In genomic region chr10:115125027-115125426, GRCm38 (mm10) we compare ENCODE assay signal across 28 mouse cellular contexts. TPM values are rescaled to one million over a fixed set of nuclear protein-coding genes. Genes with fewer than 3 reads are reported as not detected.
DNase-seq lines count a peak whose midpoint lies in the region; ATAC-seq and TF ChIP-seq lines count a peak whose summit lies in the region.
"Had no signal": no experiment of that assay in that cellular context is flagged by ENCODE, and none has a peak within 500 bp of the region (broad histone marks: within the 10 kb centered on the region; RNA-seq: fewer than 3 reads in every experiment).

No protein-coding gene starts in this region.

- 40% methylated on average over 5 of the region's 5 CpGs for WGBS in forebrain, embryonic 13.5 days
- WGBS in forebrain, postnatal 0 days: 46% methylated on average over 5 of the region's 5 CpGs
- WGBS in hindbrain, embryonic 14.5 days: 74% methylated on average over 5 of the region's 5 CpGs
- WGBS in hindbrain, embryonic 16.5 days: 71% methylated on average over 5 of the region's 5 CpGs
- WGBS in midbrain, embryonic 13.5 days: 53% methylated on average over 5 of the region's 5 CpGs
- WGBS in midbrain, embryonic 14.5 days: 68% methylated on average over 5 of the region's 5 CpGs
- WGBS in neural tube, embryonic 14.5 days: 44% methylated on average over 5 of the region's 5 CpGs
- WGBS in neural tube, embryonic 15.5 days: 58% methylated on average over 5 of the region's 5 CpGs

- no peak overlapping the region for H3K4me3 ChIP-seq in forebrain, embryonic 13.5 days
- H3K4me3 ChIP-seq in forebrain, postnatal 0 days (ENCODE audit: low read depth, low read length): no peak overlapping the region
- H3K4me3 ChIP-seq in hindbrain, embryonic 14.5 days (replicated peaks; ENCODE audit: low read length): no peak overlapping the region
- H3K4me3 ChIP-seq in hindbrain, embryonic 16.5 days (ENCODE audit: low read length): no peak overlapping the region
- H3K4me3 ChIP-seq in midbrain, embryonic 13.5 days (replicated peaks): no peak overlapping the region
- no peak overlapping the region for H3K4me3 ChIP-seq in midbrain, embryonic 14.5 days (replicated peaks; ENCODE audit: low read depth, low read length)
- no peak overlapping the region for H3K4me3 ChIP-seq in neural tube, embryonic 14.5 days (ENCODE audit: low read depth, low read length)
- H3K4me3 ChIP-seq in neural tube, embryonic 15.5 days (replicated peaks): no peak overlapping the region
- H3K4me3 ChIP-seq: embryonic facial prominence, embryonic 12.5 days; embryonic facial prominence, embryonic 15.5 days; gastrocnemius, adult 2 months; heart, embryonic 13.5 days; hindbrain, embryonic 15.5 days; intestine, embryonic 15.5 days had no signal

- peaks cover 16% of the 10 kb centered on the region for H3K4me1 ChIP-seq in forebrain, embryonic 13.5 days
- no peaks in the 10 kb centered on the region; the same call in 1 of the 2 replicates for H3K4me1 ChIP-seq in forebrain, postnatal 0 days (ENCODE audit: insufficient read depth)
- no peaks in the 10 kb centered on the region for H3K4me1 ChIP-seq in hindbrain, embryonic 14.5 days (replicated peaks; ENCODE audit: control insufficient read depth, insufficient read depth, low read length)
- no peaks in the 10 kb centered on the region for H3K4me1 ChIP-seq in hindbrain, embryonic 16.5 days (ENCODE audit: control insufficient read depth, insufficient read depth, low read depth, low read length)
- peaks cover 18% of the 10 kb centered on the region for H3K4me1 ChIP-seq in midbrain, embryonic 13.5 days (replicated peaks)
- H3K4me1 ChIP-seq in midbrain, embryonic 14.5 days (ENCODE audit: control insufficient read depth, insufficient read depth, low read length): peaks cover 8% of the 10 kb centered on the region
- H3K4me1 ChIP-seq in neural tube, embryonic 14.5 days (ENCODE audit: control insufficient read depth, insufficient read depth, low read length): peaks cover 5% of the 10 kb centered on the region; the same call in 1 of the 2 replicates
- peaks cover 8% of the 10 kb centered on the region; the same call in 1 of the 2 replicates for H3K4me1 ChIP-seq in neural tube, embryonic 15.5 days
- H3K4me1 ChIP-seq: embryonic facial prominence, embryonic 15.5 days had no signal

- no peak for TF ChIP-seq CTCF in forebrain, postnatal 0 days (IDR thresholded peaks at IDR 0.05; ENCODE audit: low read depth)

- no peaks in the 10 kb centered on the region for H3K36me3 ChIP-seq in forebrain, embryonic 13.5 days (ENCODE audit: poor library complexity, severe bottlenecking)
- H3K36me3 ChIP-seq in forebrain, postnatal 0 days (ENCODE audit: insufficient read depth): no peaks in the 10 kb centered on the region
- H3K36me3 ChIP-seq in hindbrain, embryonic 14.5 days (replicated peaks; ENCODE audit: control insufficient read depth, insufficient read depth): no peaks in the 10 kb centered on the region
- no peaks in the 10 kb centered on the region for H3K36me3 ChIP-seq in hindbrain, embryonic 16.5 days (ENCODE audit: control insufficient read depth, insufficient read depth, low read length)
- no peaks in the 10 kb centered on the region for H3K36me3 ChIP-seq in midbrain, embryonic 13.5 days
- no peaks in the 10 kb centered on the region for H3K36me3 ChIP-seq in midbrain, embryonic 14.5 days (ENCODE audit: control insufficient read depth, insufficient read depth, low read length)
- H3K36me3 ChIP-seq in neural tube, embryonic 14.5 days (ENCODE audit: control insufficient read depth, insufficient read depth, low read length): no peaks in the 10 kb centered on the region
- no peaks in the 10 kb centered on the region for H3K36me3 ChIP-seq in neural tube, embryonic 15.5 days
- H3K36me3 ChIP-seq: embryonic facial prominence, embryonic 12.5 days; embryonic facial prominence, embryonic 15.5 days; G1E; heart, embryonic 13.5 days; hindbrain, embryonic 15.5 days; intestine, embryonic 15.5 days had no signal

- H3K27me3 ChIP-seq in forebrain, embryonic 13.5 days: no peaks in the 10 kb centered on the region
- H3K27me3 ChIP-seq in forebrain, postnatal 0 days (ENCODE audit: insufficient read depth, low read length): no peaks in the 10 kb centered on the region
- no peaks in the 10 kb centered on the region for H3K27me3 ChIP-seq in hindbrain, embryonic 14.5 days (ENCODE audit: control insufficient read depth, insufficient read depth, low read length)
- no peaks in the 10 kb centered on the region for H3K27me3 ChIP-seq in hindbrain, embryonic 16.5 days (replicated peaks; ENCODE audit: control insufficient read depth, insufficient read depth, low read length)
- H3K27me3 ChIP-seq in midbrain, embryonic 13.5 days: no peaks in the 10 kb centered on the region
- no peaks in the 10 kb centered on the region for H3K27me3 ChIP-seq in midbrain, embryonic 14.5 days (ENCODE audit: control insufficient read depth, insufficient read depth, low read length)
- H3K27me3 ChIP-seq in neural tube, embryonic 14.5 days (ENCODE audit: control insufficient read depth, insufficient read depth, low read length): no peaks in the 10 kb centered on the region
- no peaks in the 10 kb centered on the region for H3K27me3 ChIP-seq in neural tube, embryonic 15.5 days (replicated peaks)
- H3K27me3 ChIP-seq: CH12.LX; embryonic facial prominence, embryonic 12.5 days; embryonic facial prominence, embryonic 15.5 days; heart, embryonic 13.5 days; hindbrain, embryonic 15.5 days; intestine, embryonic 15.5 days had no signal

- peak overlapping the region; percentile 6; the same call in 1 of the 2 replicates for H3K4me2 ChIP-seq in forebrain, embryonic 13.5 days
- no peak overlapping the region for H3K4me2 ChIP-seq in forebrain, postnatal 0 days (ENCODE audit: low read depth)
- no peak overlapping the region for H3K4me2 ChIP-seq in hindbrain, embryonic 14.5 days (replicated peaks)
- no peak overlapping the region for H3K4me2 ChIP-seq in hindbrain, embryonic 16.5 days (ENCODE audit: low read length)
- H3K4me2 ChIP-seq in midbrain, embryonic 13.5 days (replicated peaks): no peak overlapping the region
- no peak overlapping the region for H3K4me2 ChIP-seq in midbrain, embryonic 14.5 days (ENCODE audit: low read length)
- no peak overlapping the region for H3K4me2 ChIP-seq in neural tube, embryonic 14.5 days (ENCODE audit: low read depth, low read length)
- H3K4me2 ChIP-seq in neural tube, embryonic 15.5 days: no peak overlapping the region
- H3K4me2 ChIP-seq: embryonic facial prominence, embryonic 12.5 days; embryonic facial prominence, embryonic 15.5 days; hindbrain, embryonic 15.5 days; intestine, embryonic 15.5 days had no signal

- ATAC-seq in forebrain, embryonic 13.5 days: peak; percentile 54; the same call in 1 of the 2 replicates
- ATAC-seq in forebrain, postnatal 0 days: no peak
- ATAC-seq in hindbrain, embryonic 14.5 days (ENCODE audit: low FRiP score): peak; percentile 17; the same call in 1 of the 2 replicates
- no peak for ATAC-seq in hindbrain, embryonic 16.5 days
- ATAC-seq in midbrain, embryonic 13.5 days: peak; percentile 44; the same call in 1 of the 2 replicates
- ATAC-seq in midbrain, embryonic 14.5 days (ENCODE audit: low FRiP score, low TSS enrichment): no peak
- 0 out of 2 replicates have a peak, but pooled peaks have one; percentile 21 for ATAC-seq in neural tube, embryonic 14.5 days (ENCODE audit: low read depth)
- ATAC-seq in neural tube, embryonic 15.5 days (ENCODE audit: low FRiP score): no peak
- ATAC-seq: intestine, embryonic 15.5 days had no signal

- no peaks in the 10 kb centered on the region for H3K9me3 ChIP-seq in forebrain, embryonic 13.5 days (replicated peaks)
- H3K9me3 ChIP-seq in forebrain, postnatal 0 days (ENCODE audit: low read length): no peaks in the 10 kb centered on the region
- no peaks in the 10 kb centered on the region for H3K9me3 ChIP-seq in hindbrain, embryonic 14.5 days (ENCODE audit: control insufficient read depth, low read length)
- H3K9me3 ChIP-seq in hindbrain, embryonic 16.5 days (ENCODE audit: control insufficient read depth, low read length): no peaks in the 10 kb centered on the region
- no peaks in the 10 kb centered on the region for H3K9me3 ChIP-seq in midbrain, embryonic 13.5 days
- no peaks in the 10 kb centered on the region for H3K9me3 ChIP-seq in midbrain, embryonic 14.5 days (ENCODE audit: control insufficient read depth, low read length)
- no peaks in the 10 kb centered on the region for H3K9me3 ChIP-seq in neural tube, embryonic 14.5 days (ENCODE audit: control insufficient read depth, low read length)
- no peaks in the 10 kb centered on the region for H3K9me3 ChIP-seq in neural tube, embryonic 15.5 days (replicated peaks)
- H3K9me3 ChIP-seq: embryonic facial prominence, embryonic 12.5 days; embryonic facial prominence, embryonic 15.5 days; heart, embryonic 13.5 days; hindbrain, embryonic 15.5 days; intestine, embryonic 15.5 days had no signal

- no peak overlapping the region for H3K9ac ChIP-seq in forebrain, embryonic 13.5 days
- no peak overlapping the region for H3K9ac ChIP-seq in forebrain, postnatal 0 days
- H3K9ac ChIP-seq in hindbrain, embryonic 14.5 days: no peak overlapping the region
- no peak overlapping the region for H3K9ac ChIP-seq in hindbrain, embryonic 16.5 days (ENCODE audit: low read depth, low read length)
- no peak overlapping the region for H3K9ac ChIP-seq in midbrain, embryonic 13.5 days (replicated peaks)
- H3K9ac ChIP-seq in midbrain, embryonic 14.5 days (replicated peaks; ENCODE audit: low read length): no peak overlapping the region
- no peak overlapping the region for H3K9ac ChIP-seq in neural tube, embryonic 14.5 days (replicated peaks; ENCODE audit: low read depth, low read length)
- H3K9ac ChIP-seq in neural tube, embryonic 15.5 days (replicated peaks): no peak overlapping the region
- H3K9ac ChIP-seq: embryonic facial prominence, embryonic 12.5 days; embryonic facial prominence, embryonic 15.5 days; heart, embryonic 13.5 days; hindbrain, embryonic 15.5 days; intestine, embryonic 15.5 days had no signal

- H3K27ac ChIP-seq in forebrain, embryonic 13.5 days: no peak overlapping the region
- H3K27ac ChIP-seq in forebrain, postnatal 0 days (ENCODE audit: low read depth, low read length): no peak overlapping the region
- no peak overlapping the region for H3K27ac ChIP-seq in hindbrain, embryonic 14.5 days
- no peak overlapping the region for H3K27ac ChIP-seq in hindbrain, embryonic 16.5 days (ENCODE audit: low read depth, low read length)
- no peak overlapping the region for H3K27ac ChIP-seq in midbrain, embryonic 13.5 days
- no peak overlapping the region for H3K27ac ChIP-seq in midbrain, embryonic 14.5 days (replicated peaks; ENCODE audit: low read depth, low read length)
- no peak overlapping the region for H3K27ac ChIP-seq in neural tube, embryonic 14.5 days (ENCODE audit: low read depth, low read length)
- H3K27ac ChIP-seq in neural tube, embryonic 15.5 days (replicated peaks): no peak overlapping the region
- H3K27ac ChIP-seq: embryonic facial prominence, embryonic 12.5 days; embryonic facial prominence, embryonic 15.5 days; gastrocnemius, adult 2 months; heart, embryonic 13.5 days; hindbrain, embryonic 15.5 days; intestine, embryonic 15.5 days had no signal

- DNase-seq in forebrain, postnatal 0 days: no peak
- no peak for DNase-seq in hindbrain, embryonic 14.5 days (ENCODE audit: low spot score)
- no peak for DNase-seq in midbrain, embryonic 14.5 days
- DNase-seq: adrenal gland, adult 2 months; adrenal gland, postnatal 14 days; B cell, adult 2 months; cerebellum, adult 11 months; cerebellum, adult 2 months; cerebellum, adult 9-11 months; cerebellum, postnatal 25 days; gastrocnemius, adult 2 months; gastrocnemius, postnatal 14 days; heart, postnatal 14 days; heart, postnatal 4 days had no signal

RNA-seq across cellular contexts. Expression of gene Tph2, which starts 59.8 kb away (rescaled TPM):
- polyA plus RNA-seq in forebrain, embryonic 13.5 days (2015; fragmentation: Nextera tagmentation; extraction: Ambion mirVana): 0.06 and 0.10 TPM in 2 replicates
- 0.10 and 0.46 TPM in 2 replicates for total RNA-seq in forebrain, postnatal 0 days (2014; rRNA removed)
- 0.78 and 1.0 TPM in 2 replicates for polyA plus RNA-seq in forebrain, postnatal 0 days (2015; fragmentation: Nextera tagmentation; extraction: Ambion mirVana)
- polyA plus RNA-seq in hindbrain, embryonic 14.5 days (2014; fragmentation: Nextera tagmentation; extraction: Ambion mirVana): 6.7 and 10.8 TPM in 2 replicates
- 10.9 and 13.8 TPM in 2 replicates for polyA plus RNA-seq in hindbrain, embryonic 16.5 days (2015; fragmentation: Nextera tagmentation; extraction: Ambion mirVana)
- 2.2 and 7.8 TPM in 2 replicates for polyA plus RNA-seq in midbrain, embryonic 13.5 days (2015; fragmentation: Nextera tagmentation; extraction: Ambion mirVana)
- polyA plus RNA-seq in midbrain, embryonic 14.5 days (2014; fragmentation: Nextera tagmentation; extraction: Ambion mirVana): 6.9 and 8.5 TPM in 2 replicates
- 0.30 and 0.42 TPM in 2 replicates for polyA plus RNA-seq in neural tube, embryonic 14.5 days (2014; fragmentation: Nextera tagmentation; extraction: Ambion mirVana)
- polyA plus RNA-seq in neural tube, embryonic 15.5 days (2015; fragmentation: Nextera tagmentation; extraction: Ambion mirVana): 0.46 and 2.3 TPM in 2 replicates
- total RNA-seq: adrenal gland, adult 2 months; adrenal gland, postnatal 14 days; common myeloid progenitor, adult 5-6 weeks; gastrocnemius, adult 2 months; gastrocnemius, postnatal 14 days; gastrocnemius, postnatal 4 days; heart, postnatal 14 days; heart, postnatal 4 days had no signal
- polyA plus RNA-seq: adrenal gland, adult 2 months; G1E; heart, embryonic 13.5 days; intestine, embryonic 15.5 days had no signal

Comparison
In these comparisons a context has a peak if more than half of its experiments do, and no peak if none do; other contexts are left out.
1. ATAC-seq: peak in forebrain, embryonic 13.5 days (single experiment), hindbrain, embryonic 14.5 days (single experiment), midbrain, embryonic 13.5 days (single experiment) and neural tube, embryonic 14.5 days (single experiment); none in forebrain, postnatal 0 days (single experiment), hindbrain, embryonic 16.5 days (single experiment), midbrain, embryonic 14.5 days (single experiment) and neural tube, embryonic 15.5 days (single experiment).